15 mouse cellular contexts compared by ENCODE assay signal in the genomic region with DNA sequence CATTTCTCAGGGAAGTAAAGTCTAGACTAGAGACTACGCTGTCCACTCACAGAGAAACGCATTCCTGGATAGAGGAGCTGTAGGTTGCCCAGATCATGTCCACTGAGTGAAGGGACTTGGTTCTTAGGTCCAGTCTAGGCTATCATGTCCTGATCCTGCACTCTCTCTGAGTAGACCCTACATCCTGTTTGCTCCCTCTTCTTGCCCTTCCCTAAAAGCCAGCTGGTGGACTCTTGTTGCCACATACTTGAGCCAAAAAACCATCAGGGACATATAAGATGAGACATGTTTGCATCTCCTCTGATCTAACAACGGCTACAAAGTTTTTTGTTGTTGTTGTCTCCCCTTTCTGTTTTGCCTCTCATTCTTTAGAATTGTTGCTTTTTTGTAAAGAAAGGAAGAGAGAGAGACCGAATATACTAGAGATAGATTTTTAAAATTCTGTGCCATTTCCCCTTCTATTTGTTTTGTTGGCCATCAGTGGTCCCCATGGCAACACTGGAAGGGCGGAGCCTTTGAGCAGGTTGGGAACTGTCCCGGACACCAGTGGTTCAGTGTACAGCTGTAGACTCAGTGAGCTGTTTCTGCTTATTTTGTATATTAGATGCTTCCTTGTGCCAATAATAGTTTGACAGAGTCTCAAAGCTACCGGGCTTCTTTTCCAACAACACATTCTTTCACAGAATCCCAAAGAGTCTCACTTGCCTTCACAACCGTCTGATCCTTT. TPM values are rescaled to one million over a fixed set of nuclear protein-coding genes. Genes with fewer than 3 reads are reported as not detected.
DNase-seq lines count a peak whose midpoint lies in the region; ATAC-seq and TF ChIP-seq lines count a peak whose summit lies in the region.
"Had no signal": no experiment of that assay in that cellular context is flagged by ENCODE, and none has a peak within 500 bp of the region (broad histone marks: within the 10 kb centered on the region; RNA-seq: fewer than 3 reads in every experiment).

No protein-coding gene starts in this region.

- no peaks in the 10 kb centered on the region for H3K9me3 ChIP-seq in heart, embryonic 12.5 days (replicated peaks)
- H3K9me3 ChIP-seq in CH12.LX (replicated peaks; ENCODE audit: low read length): no peaks in the 10 kb centered on the region
- H3K9me3 ChIP-seq: embryonic facial prominence, embryonic 13.5 days; hindbrain, embryonic 10.5 days; intestine, embryonic 15.5 days; megakaryocyte, embryonic 14.5 days had no signal

- TF ChIP-seq CTCF in CH12.LX (conservative IDR thresholded peaks at IDR 0.05 in 1 of 2, IDR thresholded peaks at IDR 0.05 in 1 of 2; ENCODE audit: low read depth in 2 of 2, low read length in 2 of 2): no peak

- ATAC-seq in heart, embryonic 12.5 days (ENCODE audit: insufficient number of reproducible peaks, low FRiP score): no peak
- ATAC-seq: intestine, embryonic 15.5 days had no signal

- dilution Hi-C loops in CH12.LX (cut with MboI; ENCODE audit: extremely low pct_ligation_motif_present, extremely low pct_unique_long_range_greater_than_20kb, low sequenced_read_pairs): no loop called here

- H3K27me3 ChIP-seq in heart, embryonic 12.5 days (replicated peaks): peaks cover 3% of the 10 kb centered on the region
- no peaks in the 10 kb centered on the region for H3K27me3 ChIP-seq in CH12.LX (replicated peaks)
- H3K27me3 ChIP-seq: embryonic facial prominence, embryonic 13.5 days; intestine, embryonic 15.5 days had no signal

- 68% methylated on average over 8 of the region's 8 CpGs for WGBS in heart, embryonic 12.5 days

- in situ Hi-C loops in CH12.LX (cut with MboI; ENCODE audit: low pct_ligation_motif_present, low pct_unique_long_range_greater_than_20kb, low sequenced_read_pairs): no loop called here

- TF ChIP-seq RAD21 in CH12.LX (IDR thresholded peaks at IDR 0.05; ENCODE audit: low read depth, low read length): no peak

- no peak; the same call in 1 of the 2 replicates for TF ChIP-seq POLR2A in CH12.LX (IDR thresholded peaks at IDR 0.05; ENCODE audit: low read depth, low read length)

- DNase-seq in heart, adult 18-20 months: peak; percentile 43 to 61
- no peak for DNase-seq in CH12.LX (ENCODE audit: extremely low read depth)
- DNase-seq in heart, postnatal 14 days: peak; percentile 35 to 47
- DNase-seq in lung, postnatal 4 days: peak; percentile 64 to 81
- no peak for DNase-seq in adrenal gland, postnatal 25 days
- no peak for DNase-seq in right cerebral cortex, postnatal 14 days
- no peak for DNase-seq in cerebellum, adult 9-11 months
- DNase-seq: cerebellum, postnatal 25 days; liver; right cerebral cortex, postnatal 25 days had no signal

- no peaks in the 10 kb centered on the region for H3K36me3 ChIP-seq in heart, embryonic 12.5 days
- H3K36me3 ChIP-seq in CH12.LX (replicated peaks in 1 of 2; ENCODE audit: control insufficient read depth in 1 of 2, insufficient read depth in 1 of 2, low read length in 1 of 2): peaks cover 67 to 75% of the 10 kb centered on the region in 2 experiments
- H3K36me3 ChIP-seq: embryonic facial prominence, embryonic 13.5 days; hindbrain, embryonic 10.5 days; intestine, embryonic 15.5 days had no signal

- peaks cover 8% of the 10 kb centered on the region for H3K4me1 ChIP-seq in heart, embryonic 12.5 days (replicated peaks)
- H3K4me1 ChIP-seq in CH12.LX (ENCODE audit: control insufficient read depth in 1 of 2, insufficient read depth in 2 of 2): peaks cover 18 to 81% of the 10 kb centered on the region in 2 experiments
- H3K4me1 ChIP-seq: embryonic facial prominence, embryonic 13.5 days; hindbrain, embryonic 10.5 days; intestine, embryonic 15.5 days had no signal

- no peak overlapping the region for H3K27ac ChIP-seq in heart, embryonic 12.5 days (ENCODE audit: poor library complexity, severe bottlenecking)
- H3K27ac ChIP-seq in CH12.LX (ENCODE audit: insufficient read depth, low read depth): peak overlapping the region; percentile 28; the same call in 1 of the 2 replicates
- H3K27ac ChIP-seq: embryonic facial prominence, embryonic 13.5 days; hindbrain, embryonic 10.5 days; intestine, embryonic 15.5 days had no signal

- peaks cover 34% of the 10 kb centered on the region for H3K79me2 ChIP-seq in CH12.LX (replicated peaks; ENCODE audit: control insufficient read depth, extremely low read depth, insufficient read depth, poor library complexity, severe bottlenecking)

- intact Hi-C loops in heart, postnatal 14 days (cut with DNase I): no loop called here

- no peak overlapping the region for H3K9ac ChIP-seq in heart, embryonic 12.5 days
- no peak overlapping the region for H3K9ac ChIP-seq in CH12.LX (ENCODE audit: insufficient read depth, low read depth)
- H3K9ac ChIP-seq: embryonic facial prominence, embryonic 13.5 days; intestine, embryonic 15.5 days had no signal

- TF ChIP-seq EP300 in CH12.LX (IDR thresholded peaks at IDR 0.05; ENCODE audit: low read length): no peak

- H3K4me2 ChIP-seq in heart, embryonic 12.5 days: no peak overlapping the region
- H3K4me2 ChIP-seq in CH12.LX (ENCODE audit: insufficient read depth, low read depth, poor library complexity, severe bottlenecking): no peak overlapping the region
- H3K4me2 ChIP-seq: embryonic facial prominence, embryonic 13.5 days; intestine, embryonic 15.5 days had no signal

- no peak overlapping the region for H3K4me3 ChIP-seq in heart, embryonic 12.5 days
- no peak overlapping the region for H3K4me3 ChIP-seq in CH12.LX (replicated peaks in 1 of 3; ENCODE audit: low read depth in 2 of 3, low read length in 2 of 3, poor library complexity in 1 of 3)
- H3K4me3 ChIP-seq: embryonic facial prominence, embryonic 13.5 days; hindbrain, embryonic 10.5 days; intestine, embryonic 15.5 days; megakaryocyte, embryonic 14.5 days had no signal

TF ChIP-seq in CH12.LX, 34 proteins besides CTCF, POLR2A, EP300 and RAD21:
- TF ChIP-seq CHD2 (IDR thresholded peaks at IDR 0.05; ENCODE audit: low read length) (no peak), ELF1 (IDR thresholded peaks at IDR 0.05; ENCODE audit: low read depth, low read length) (no peak), TCF12 (IDR thresholded peaks at IDR 0.05; ENCODE audit: low read depth, low read length) (no peak), KAT2A (IDR thresholded peaks at IDR 0.05; ENCODE audit: insufficient replicate concordance, low read length) (no peak), ZNF384 (IDR thresholded peaks at IDR 0.05; ENCODE audit: low read depth, low read length) (no peak), MEF2A (IDR thresholded peaks at IDR 0.05; ENCODE audit: borderline replicate concordance, low read depth, low read length) (no peak), UBTF (IDR thresholded peaks at IDR 0.05; ENCODE audit: low read depth, low read length) (no peak), MAFK (IDR thresholded peaks at IDR 0.05; ENCODE audit: insufficient replicate concordance, low read length) (no peak), USF2 (conservative IDR thresholded peaks at IDR 0.05; ENCODE audit: low read depth, low read length) (no peak), JUN (IDR thresholded peaks at IDR 0.05; ENCODE audit: insufficient read depth, low read depth, low read length) (no peak), RCOR1 (conservative IDR thresholded peaks at IDR 0.05; ENCODE audit: low read depth, low read length) (no peak), ZKSCAN1 (IDR thresholded peaks at IDR 0.05; ENCODE audit: borderline replicate concordance, low read depth, low read length) (no peak), E2F4 (IDR thresholded peaks at IDR 0.05; ENCODE audit: insufficient replicate concordance, low read depth, low read length) (no peak), JUND (conservative IDR thresholded peaks at IDR 0.05; ENCODE audit: low read depth, low read length) (no peak), MXI1 (IDR thresholded peaks at IDR 0.05; ENCODE audit: low read depth, low read length) (no peak)
TF ChIP-seq in CH12.LX: peak in this region for 0.

RNA-seq across cellular contexts. Expression of gene Irf4, which starts 15.2 kb away (rescaled TPM):
- total RNA-seq in heart, adult 18-20 months (2021): 1 to 10 TPM; 1.1 to 5.5 TPM
- polyA plus RNA-seq in heart, embryonic 12.5 days (2016; fragmentation: Nextera tagmentation; extraction: Ambion mirVana): 0.09 TPM in 1 of 2 replicates, not detected in the other
- total RNA-seq in CH12.LX (2012; rRNA removed): 115 and 138 TPM in 2 replicates
- total RNA-seq in CH12.LX (2014; rRNA removed): 122 and 142 TPM in 2 replicates
- 74.5 and 81.7 TPM in 2 replicates for polyA plus RNA-seq in CH12.LX (2012; ENCODE audit: insufficient read length, low read depth)
- total RNA-seq in heart, postnatal 14 days (2021): 1 to 10 TPM in 1 of 2 experiments, under 1 TPM in 1; 0.88 to 1.4 TPM
- total RNA-seq in adrenal gland, postnatal 25 days (2021): 2.0 and 2.6 TPM in 2 replicates
- polyA plus RNA-seq: hindbrain, embryonic 10.5 days had no signal

Comparison
In these comparisons a context has a peak if more than half of its experiments do, and no peak if none do; other contexts are left out.
1. DNase-seq: peak in heart, adult 18-20 months (2 of 2), heart, postnatal 14 days (2 of 2) and lung, postnatal 4 days (2 of 2); none in CH12.LX (single experiment), adrenal gland, postnatal 25 days (single experiment), right cerebral cortex, postnatal 14 days (single experiment) and cerebellum, adult 9-11 months (single experiment).
2. RNA of gene Irf4, which starts 15.2 kb away (total RNA-seq): 115 to 142 TPM in CH12.LX; 1.1 to 5.5 TPM in heart, adult 18-20 months, 2.0 to 2.6 TPM in adrenal gland, postnatal 25 days and 0.88 to 1.4 TPM in heart, postnatal 14 days; every median in the first group is over 10 times any median in the second.